Mouse (Mus musculus) layer of hippocampus, postnatal 36 days (tissue): Measurements from ENCODE around the gene Fbxw22. TPM values are rescaled to one million over a fixed set of nuclear protein-coding genes. Genes with fewer than 3 reads are reported as not detected.
"Not testable (repeated sequence)": the region's sequence is repeated elsewhere in the genome, so short reads cannot be mapped to it uniquely, and the experiment has no call there.

Experiments used
- DNase-seq, 2 experiments: peaks; one replicate each; pipeline ENCODE4 v3.0.0; 2022
- total RNA-seq, 2 experiments: library from RNA; stranded (reverse); gene quantifications; 2 replicates each; pipeline ENCODE4 v1.2.3; 2021

Gene Fbxw22
- total RNA-seq = not detected

- DNase-seq = not testable (repeated sequence)
Measured at GRCm38 (mm10) chr9:109404196-109404595, at the start of gene Fbxw22. TSS of gene Fbxw22 (minus strand) at chr9:109404296.

- DNase-seq = no peak
Measured at GRCm38 (mm10) chr9:109449040-109449439, 44.9 kb upstream of the Fbxw22 start, which contains the start of gene Fbxw16. TSS of gene Fbxw16 (minus strand) at chr9:109449140.

- DNase-seq = no peak
Measured at GRCm38 (mm10) chr9:109432956-109433355, 28.9 kb upstream of the Fbxw22 start.

GRCm38 (mm10) chr9:109339559-109339958, 64.5 kb downstream of the Fbxw22 start, which contains the start of gene Fbxw28:
TSS of gene Fbxw28 (minus strand) at chr9:109339659.
- DNase-seq = not testable (repeated sequence)

Other genes starting within 250 kb of the Fbxw22 start
- not detected for gene Fbxw21, start 242.3 kb downstream of the Fbxw22 start, total RNA-seq
- gene Fbxw13, start 208.3 kb downstream of the Fbxw22 start, total RNA-seq = not detected
- gene Fbxw20, start 169.5 kb downstream of the Fbxw22 start, total RNA-seq = not detected
- not detected for gene Fbxw14, start 116.6 kb downstream of the Fbxw22 start, total RNA-seq
- not detected for gene Fbxw28, start 64.6 kb downstream of the Fbxw22 start, total RNA-seq
- not detected for gene Fbxw16, start 44.8 kb upstream of the Fbxw22 start, total RNA-seq
- not detected for gene Fbxw19, start 91.6 kb upstream of the Fbxw22 start, total RNA-seq
- gene Fbxw15, start 164.0 kb upstream of the Fbxw22 start, total RNA-seq = not detected
- not detected for gene Fbxw24, start 221.8 kb upstream of the Fbxw22 start, total RNA-seq